Mouse (Mus musculus) neural tube, embryonic 14.5 days (tissue): ENCODE results near the gene Edaradd. TPM values are rescaled to one million over a fixed set of nuclear protein-coding genes. Genes with fewer than 3 reads are reported as not detected.
A peak's percentile ranks its signal among the peaks of the same experiment; 100 is the strongest.

Experiments
- ATAC-seq: fragments of 200-750 bp; cut with Nextera tagmentation; 2 replicates; pipeline ENCODE4 v1.8.0; 2017; ENCODE audit warnings: low read depth, mild to moderate bottlenecking, moderate TSS enrichment, moderate library complexity
- H3K27ac ChIP-seq: fragments of 300-500 bp; sonication (generic); 2 replicates; pipeline ENCODE4 v1.5.1; 2014; ENCODE audit warnings: low read depth, mild to moderate bottlenecking, control low read depth, low read length, moderate library complexity, mixed read lengths
- H3K27me3 ChIP-seq: fragments of 300-500 bp; sonication (generic); 2 replicates; pipeline ENCODE4 v1.6.1; 2014; ENCODE audit warnings: low read length; ENCODE audit not compliant: control insufficient read depth, insufficient read depth
- H3K36me3 ChIP-seq: fragments of 300-500 bp; sonication (generic); 2 replicates; pipeline ENCODE4 v1.6.1; 2014; ENCODE audit warnings: low read length, mixed read lengths; ENCODE audit not compliant: control insufficient read depth, insufficient read depth
- H3K4me1 ChIP-seq: fragments of 300-500 bp; sonication (generic); 2 replicates; pipeline ENCODE4 v1.6.1; 2014; ENCODE audit warnings: low read length; ENCODE audit not compliant: control insufficient read depth, insufficient read depth
- H3K4me2 ChIP-seq: fragments of 300-500 bp; sonication (generic); 2 replicates; pipeline ENCODE4 v1.6.1; 2014; ENCODE audit warnings: mild to moderate bottlenecking, low read depth, low read length, control low read depth
- H3K4me3 ChIP-seq: fragments of 300-500 bp; sonication (generic); 2 replicates; pipeline ENCODE4 v1.5.1; 2014; ENCODE audit warnings: low read depth, low read length, control low read depth, mixed read lengths
- H3K9ac ChIP-seq: fragments of 300-500 bp; sonication (generic); replicated peaks from 2 replicates; pipeline ENCODE4 v1.6.1; 2014; ENCODE audit warnings: low read depth, mild to moderate bottlenecking, control low read depth, low read length, mixed read lengths
- H3K9me3 ChIP-seq: fragments of 300-500 bp; sonication (generic); 2 replicates; pipeline ENCODE4 v1.6.1; 2016; ENCODE audit warnings: low read length; ENCODE audit not compliant: control insufficient read depth
- WGBS: fragments of 180-500 bp; shearing (Covaris S2); extraction: QIAGEN DNeasy Blood & Tissue Kit; methylation state at CpG from one replicate; pipeline ENCODE4 v1.1.7; 2014; 5-methylcytosine and 5-hydroxymethylcytosine counted together
- polyA plus RNA-seq: library from polyadenylated mRNA; unstranded; fragments of >200 nt; fragmentation: Nextera tagmentation; extraction: Ambion mirVana; gene quantifications from 2 replicates; pipeline ENCODE4 v1.2.1, GENCODE M21; 2014

Gene Edaradd
- polyA plus RNA-seq, 1 experiment from 2014 or later = 1.6 TPM

DNA sequence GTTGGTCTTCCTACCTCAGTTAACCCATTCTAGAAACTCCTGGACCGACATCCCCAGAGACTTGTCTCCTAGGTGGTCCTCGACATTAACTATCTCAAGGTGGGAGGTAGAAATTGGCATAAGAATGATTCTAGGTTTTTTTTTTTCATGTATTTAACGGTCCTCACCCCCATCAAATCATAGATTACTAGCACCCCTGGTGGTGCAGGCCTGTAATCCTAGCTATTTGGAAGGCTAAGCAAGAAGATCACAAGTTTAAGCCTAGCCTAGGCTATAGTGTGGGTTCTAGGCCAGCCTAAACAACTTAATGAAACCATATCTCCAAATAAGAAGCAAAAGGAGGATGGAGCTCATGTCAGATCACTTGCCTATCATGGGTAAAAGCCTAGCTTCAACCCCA is 38.8 kb upstream of the Edaradd start:
- no peak overlapping the region for H3K4me2 ChIP-seq
- H3K4me3 ChIP-seq = no peak overlapping the region
- H3K4me1 ChIP-seq = no peaks in the 10 kb centered on the region
- 60% methylated on average over 3 of the region's 3 CpGs for WGBS
- no peaks in the 10 kb centered on the region for H3K36me3 ChIP-seq
- no peaks in the 10 kb centered on the region for H3K27me3 ChIP-seq
- no peaks in the 10 kb centered on the region for H3K9me3 ChIP-seq
- H3K9ac ChIP-seq = no peak overlapping the region
- ATAC-seq = no peak
- no peak overlapping the region for H3K27ac ChIP-seq

DNA sequence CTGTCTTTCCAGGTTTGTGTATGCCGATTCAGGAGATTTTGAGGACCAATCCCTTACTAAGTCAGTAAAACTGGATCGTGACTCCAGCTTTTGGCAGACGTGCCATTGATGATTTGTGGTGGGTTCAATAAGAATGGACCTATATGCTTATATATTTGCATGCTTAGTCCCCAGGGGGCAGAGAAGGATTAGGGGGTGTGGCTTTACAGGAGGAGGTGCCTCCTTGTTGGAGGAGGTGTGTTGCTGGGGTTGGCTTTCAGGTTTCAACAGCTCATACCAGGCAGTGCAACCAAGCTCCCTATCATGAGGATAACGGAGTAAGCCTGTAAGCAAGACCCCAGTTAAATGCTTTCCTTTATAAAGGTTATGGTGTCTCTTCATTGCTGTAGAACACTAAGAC is 34.0 kb upstream of the Edaradd start:
- Histone ChIP-seq H3K27me3 (no peaks in the 10 kb centered on the region), H3K36me3 (no peaks in the 10 kb centered on the region), H3K9me3 (no peaks in the 10 kb centered on the region), H3K9ac (no peak overlapping the region), H3K4me2 (no peak overlapping the region), H3K4me3 (no peak overlapping the region), H3K4me1 (no peaks in the 10 kb centered on the region), H3K27ac (no peak overlapping the region)
- ATAC-seq = no peak
- 68% methylated on average over 4 of the region's 4 CpGs for WGBS

DNA sequence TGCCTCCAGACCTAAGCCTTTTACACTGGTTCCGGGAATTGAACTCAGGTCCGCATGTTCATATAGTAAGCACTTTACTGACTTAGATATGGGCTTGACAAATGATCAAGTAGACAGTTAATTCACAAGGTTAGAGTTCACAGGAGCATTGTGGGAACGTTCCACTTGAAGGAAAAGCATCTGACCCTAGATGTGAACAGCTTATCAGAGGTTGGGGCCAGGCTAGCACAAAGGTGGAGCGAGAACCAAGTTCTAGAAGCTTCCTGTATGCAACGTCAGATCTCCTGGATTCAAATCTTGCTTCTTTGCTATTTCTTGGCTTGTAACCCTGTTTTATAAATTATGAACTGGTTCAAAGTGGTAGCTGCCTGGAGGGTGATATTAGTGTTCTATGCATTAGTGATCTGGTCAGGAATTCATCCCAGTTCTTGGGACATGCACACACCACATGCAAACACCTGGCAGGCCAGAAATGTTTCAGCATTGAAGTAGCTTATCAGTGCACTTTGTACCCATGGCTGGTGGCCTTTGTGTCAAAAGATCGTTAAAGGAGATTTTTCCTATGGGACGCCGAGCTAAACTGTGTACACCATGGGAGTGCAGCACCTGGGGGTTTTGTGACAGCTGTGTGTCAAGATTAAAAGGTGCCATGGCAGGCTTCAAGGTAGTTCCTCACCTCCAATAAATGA is 23.8 kb upstream of the Edaradd start:
- no peak for ATAC-seq
- Histone ChIP-seq H3K9ac (no peak overlapping the region), H3K4me3 (no peak overlapping the region), H3K36me3 (no peaks in the 10 kb centered on the region), H3K4me1 (no peaks in the 10 kb centered on the region), H3K27me3 (no peaks in the 10 kb centered on the region), H3K9me3 (no peaks in the 10 kb centered on the region), H3K4me2 (no peak overlapping the region), H3K27ac (no peak overlapping the region)
- 87% methylated on average over 8 of the region's 8 CpGs for WGBS

DNA sequence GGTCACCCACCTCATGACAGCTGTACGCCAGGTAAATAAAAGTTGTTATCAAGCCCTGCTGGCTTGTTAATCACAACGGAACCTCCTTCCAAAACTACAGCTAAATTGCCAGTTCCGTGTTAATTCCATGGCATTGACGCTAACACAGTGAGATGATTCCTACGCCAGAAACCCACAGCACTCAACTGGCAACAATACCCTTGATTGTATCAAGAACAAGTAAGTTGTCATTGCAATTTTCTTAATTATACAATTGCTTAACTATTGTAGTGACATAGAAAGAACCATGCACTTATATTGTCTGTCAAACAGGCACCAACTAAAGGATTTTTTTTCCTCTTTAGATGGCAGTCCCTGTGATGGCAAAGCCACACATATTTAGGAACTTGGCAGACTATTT is 23.0 kb upstream of the Edaradd start:
- Histone ChIP-seq H3K9ac (no peak overlapping the region), H3K27ac (no peak overlapping the region), H3K36me3 (no peaks in the 10 kb centered on the region), H3K27me3 (no peaks in the 10 kb centered on the region), H3K4me3 (no peak overlapping the region), H3K4me2 (no peak overlapping the region), H3K9me3 (no peaks in the 10 kb centered on the region), H3K4me1 (no peaks in the 10 kb centered on the region)
- no peak for ATAC-seq
- WGBS = 79% methylated on average over 5 of the region's 5 CpGs

DNA sequence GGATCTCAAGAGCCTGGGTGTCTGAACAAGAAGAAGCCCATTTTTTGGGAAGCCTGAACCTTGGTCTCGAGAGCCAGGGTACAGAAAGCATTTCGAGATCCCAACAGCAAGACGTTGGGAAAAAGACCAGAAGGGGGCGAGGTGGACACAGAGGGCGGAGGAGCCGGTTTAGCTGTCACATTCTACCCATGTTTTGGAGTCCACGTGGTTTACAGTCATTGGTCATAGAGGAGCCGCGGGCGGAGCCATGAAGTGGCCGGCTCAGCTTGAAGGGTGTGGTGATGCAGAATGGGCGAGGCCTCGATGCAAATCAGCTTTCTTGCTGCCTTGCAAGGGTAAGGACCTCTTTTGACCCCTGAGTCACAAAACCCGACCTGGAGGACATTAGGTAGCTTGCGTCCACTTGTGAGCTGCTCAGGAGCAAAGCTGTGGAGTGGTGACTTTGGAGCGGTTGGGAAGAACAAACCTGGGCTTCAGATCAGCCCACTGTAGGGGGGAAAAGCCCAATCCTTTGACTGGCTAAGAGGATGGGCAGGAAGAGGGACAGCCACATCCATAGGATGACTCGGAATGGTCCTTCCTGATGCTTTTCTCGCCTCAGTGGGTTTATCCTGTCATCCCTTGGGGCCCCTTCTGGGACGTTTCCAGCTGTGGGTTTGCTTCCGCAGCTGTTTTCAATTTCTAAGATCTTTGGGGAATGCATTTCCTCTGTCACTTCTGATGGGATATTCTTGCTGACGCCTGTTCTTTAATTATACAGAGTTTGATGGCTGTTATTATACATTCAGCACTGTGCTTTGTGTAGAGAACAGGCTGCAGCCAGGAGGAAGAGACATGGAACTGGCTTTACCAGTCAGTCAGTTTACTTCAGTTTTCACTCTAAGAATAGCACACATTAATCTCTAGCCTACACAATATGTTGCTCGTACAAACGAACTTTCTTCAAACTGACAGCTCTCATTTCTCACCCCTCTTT is 22.1 kb upstream of the Edaradd start:
- WGBS = 9% methylated on average over 23 of the region's 23 CpGs
- Histone ChIP-seq H3K4me2 (0 out of 2 replicates have a peak overlapping the region, but pooled peaks have one; percentile 17), H3K36me3 (no peaks in the 10 kb centered on the region), H3K27me3 (no peaks in the 10 kb centered on the region), H3K9me3 (no peaks in the 10 kb centered on the region), H3K4me1 (no peaks in the 10 kb centered on the region), H3K9ac (no peak overlapping the region), H3K4me3 (no peak overlapping the region; the same call in 1 of the 2 replicates), H3K27ac (no peak overlapping the region)
- peak; percentile 31; the same call in 1 of the 2 replicates for ATAC-seq

DNA sequence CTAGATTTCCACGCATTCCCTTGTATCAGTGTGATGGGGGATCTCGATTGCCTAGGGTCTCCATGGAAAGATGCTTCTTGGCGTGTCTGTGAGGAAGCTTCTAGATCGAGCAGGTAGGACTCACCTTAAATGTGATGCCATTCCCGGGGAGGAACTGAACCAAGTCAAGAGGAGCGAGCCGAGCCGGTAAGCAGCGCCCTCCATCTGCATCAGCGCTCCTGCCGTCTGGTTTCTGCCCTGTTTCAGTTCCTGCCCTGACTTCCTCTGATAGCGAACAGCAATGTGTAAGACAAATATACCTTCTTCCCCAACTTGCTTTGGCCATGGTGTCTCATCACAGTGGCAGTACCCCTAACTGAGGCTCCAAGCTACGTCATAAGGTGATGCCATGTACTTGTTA is 19.9 kb upstream of the Edaradd start:
- H3K27ac ChIP-seq = no peak overlapping the region
- H3K4me2 ChIP-seq = peak overlapping the region; percentile 3; the same call in 1 of the 2 replicates
- H3K9ac ChIP-seq = no peak overlapping the region
- no peaks in the 10 kb centered on the region for H3K27me3 ChIP-seq
- WGBS = 62% methylated on average over 13 of the region's 13 CpGs
- H3K9me3 ChIP-seq = no peaks in the 10 kb centered on the region
- ATAC-seq = 0 out of 2 replicates have a peak, but pooled peaks have one; percentile 3
- no peaks in the 10 kb centered on the region for H3K36me3 ChIP-seq
- H3K4me1 ChIP-seq = no peaks in the 10 kb centered on the region
- no peak overlapping the region for H3K4me3 ChIP-seq

DNA sequence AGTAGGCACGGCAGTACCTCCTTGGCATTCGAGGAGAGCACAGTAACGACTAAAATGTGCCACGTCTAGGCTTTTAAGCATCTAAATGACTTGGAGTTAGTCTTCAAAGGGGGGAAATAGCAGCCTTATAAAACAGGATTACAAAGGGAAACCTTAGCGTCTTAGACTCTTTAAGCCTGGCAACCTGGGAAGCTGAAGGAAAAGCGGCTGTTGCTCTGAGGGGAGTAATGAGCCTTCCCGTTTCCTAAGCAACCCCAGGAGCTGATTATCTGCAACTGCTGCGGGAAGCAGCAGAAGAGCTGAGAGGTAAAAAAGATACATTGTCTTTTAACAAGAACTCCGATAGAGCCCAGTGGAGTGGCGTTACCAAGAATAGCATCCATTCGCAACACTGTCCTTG is 19.5 kb upstream of the Edaradd start:
- Histone ChIP-seq H3K36me3 (no peaks in the 10 kb centered on the region), H3K9ac (no peak overlapping the region), H3K27ac (no peak overlapping the region), H3K27me3 (no peaks in the 10 kb centered on the region), H3K4me1 (no peaks in the 10 kb centered on the region), H3K4me2 (peak overlapping the region; percentile 3; the same call in 1 of the 2 replicates), H3K9me3 (no peaks in the 10 kb centered on the region), H3K4me3 (no peak overlapping the region)
- peak; percentile 68; the same call in 1 of the 2 replicates for ATAC-seq
- WGBS = 9% methylated on average over 11 of the region's 11 CpGs

DNA sequence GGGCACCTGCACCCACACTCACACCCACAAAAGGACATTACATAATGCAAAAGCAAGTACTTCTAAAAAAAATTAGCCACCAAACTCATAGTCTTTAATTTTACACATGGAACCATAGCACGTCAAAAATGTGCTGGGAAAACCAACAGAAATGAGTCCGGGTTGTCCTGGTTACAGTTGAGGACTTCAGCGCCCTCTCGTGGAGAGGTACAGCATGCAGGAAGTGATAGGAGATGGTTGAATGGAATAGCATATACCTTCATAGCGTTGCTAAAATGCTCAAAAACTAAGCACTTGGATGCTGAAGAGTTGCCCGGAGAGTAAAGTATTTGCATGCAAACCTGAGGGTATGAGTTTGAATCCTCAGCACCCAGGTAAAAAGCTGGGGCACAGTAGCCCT is 17.7 kb upstream of the Edaradd start:
- no peak overlapping the region for H3K4me3 ChIP-seq
- H3K36me3 ChIP-seq = no peaks in the 10 kb centered on the region
- no peak for ATAC-seq
- no peak overlapping the region for H3K27ac ChIP-seq
- no peaks in the 10 kb centered on the region for H3K27me3 ChIP-seq
- no peak overlapping the region for H3K9ac ChIP-seq
- no peak overlapping the region for H3K4me2 ChIP-seq
- H3K9me3 ChIP-seq = no peaks in the 10 kb centered on the region
- no peaks in the 10 kb centered on the region for H3K4me1 ChIP-seq
- 78% methylated on average over 6 of the region's 6 CpGs for WGBS

DNA sequence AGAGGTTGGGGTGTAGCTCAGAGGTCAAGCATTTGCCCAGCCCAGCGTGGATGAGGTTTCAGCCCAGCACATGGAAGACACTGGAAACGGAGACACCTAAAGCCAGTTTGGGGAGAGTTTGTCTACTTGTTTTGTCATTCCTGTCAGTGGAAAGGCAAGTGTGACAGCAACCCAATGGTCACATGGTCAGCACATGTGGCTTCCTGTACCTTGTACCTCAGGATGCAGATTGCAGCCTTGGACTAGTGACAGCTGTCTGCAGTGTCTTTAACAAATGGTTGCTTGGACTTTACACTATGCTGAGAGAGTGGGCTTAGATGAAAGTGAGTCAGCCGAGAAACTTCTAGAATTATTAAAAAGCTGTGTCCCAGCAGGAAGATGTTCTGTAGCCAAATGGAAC is 14.4 kb upstream of the Edaradd start:
- Histone ChIP-seq H3K36me3 (no peaks in the 10 kb centered on the region), H3K4me1 (no peaks in the 10 kb centered on the region), H3K9me3 (no peaks in the 10 kb centered on the region), H3K4me2 (no peak overlapping the region), H3K4me3 (no peak overlapping the region), H3K27ac (no peak overlapping the region), H3K9ac (no peak overlapping the region), H3K27me3 (no peaks in the 10 kb centered on the region)
- WGBS = 87% methylated on average over 3 of the region's 3 CpGs
- ATAC-seq = no peak
